Mouse (Mus musculus) limb, embryonic 13.5 days (tissue): ENCODE data around the gene Ltbp1. TPM values are rescaled to one million over a fixed set of nuclear protein-coding genes. Genes with fewer than 3 reads are reported as not detected.

Source experiments
- ATAC-seq: fragments of 200-750 bp; cut with Nextera tagmentation; 2 replicates; pipeline ENCODE4 v1.8.0; 2017; ENCODE audit warnings: low read depth, moderate number of reproducible peaks, moderate TSS enrichment; ENCODE audit not compliant: low FRiP score
- H3K27ac ChIP-seq: fragments of 300-500 bp; sonication (generic); 2 replicates; pipeline ENCODE4 v1.5.1; 2015; ENCODE audit warnings: inconsistent platforms, mild to moderate bottlenecking, moderate library complexity
- H3K27me3 ChIP-seq: fragments of 300-500 bp; sonication (generic); 2 replicates; pipeline ENCODE4 v1.6.1; 2015; ENCODE audit warnings: mild to moderate bottlenecking, inconsistent platforms
- H3K36me3 ChIP-seq: fragments of 300-500 bp; sonication (generic); 2 replicates; pipeline ENCODE4 v1.6.1; 2015; ENCODE audit warnings: inconsistent platforms, mild to moderate bottlenecking, moderate library complexity
- H3K4me1 ChIP-seq: fragments of 300-500 bp; sonication (generic); 2 replicates; pipeline ENCODE4 v1.6.1; 2015; ENCODE audit warnings: inconsistent platforms
- H3K4me2 ChIP-seq: fragments of 300-500 bp; sonication (generic); replicated peaks from 2 replicates; pipeline ENCODE4 v1.6.1; 2015; ENCODE audit warnings: inconsistent platforms, mild to moderate bottlenecking, moderate library complexity
- H3K4me3 ChIP-seq: fragments of 300-500 bp; sonication (generic); 2 replicates; pipeline ENCODE4 v1.5.1; 2015; ENCODE audit warnings: moderate library complexity, mild to moderate bottlenecking, inconsistent platforms
- H3K9ac ChIP-seq: fragments of 300-500 bp; sonication (generic); 2 replicates; pipeline ENCODE4 v1.6.1; 2015; ENCODE audit warnings: mild to moderate bottlenecking, inconsistent platforms
- H3K9me3 ChIP-seq: fragments of 300-500 bp; sonication (generic); 2 replicates; pipeline ENCODE4 v1.6.1; 2016; ENCODE audit warnings: inconsistent platforms
- WGBS: fragments of 180-500 bp; shearing (Covaris S2); methylation state at CpG from one replicate; pipeline ENCODE4 v1.1.7; 2015; 5-methylcytosine and 5-hydroxymethylcytosine counted together
- polyA plus RNA-seq: library from polyadenylated mRNA; unstranded; fragments of >200 nt; fragmentation: Nextera tagmentation; extraction: Ambion mirVana; gene quantifications from 2 replicates; pipeline ENCODE4 v1.2.1, GENCODE M21; 2015

Gene Ltbp1
- polyA plus RNA-seq, 1 experiment from 2014 or later, result 61.3 TPM

DNA sequence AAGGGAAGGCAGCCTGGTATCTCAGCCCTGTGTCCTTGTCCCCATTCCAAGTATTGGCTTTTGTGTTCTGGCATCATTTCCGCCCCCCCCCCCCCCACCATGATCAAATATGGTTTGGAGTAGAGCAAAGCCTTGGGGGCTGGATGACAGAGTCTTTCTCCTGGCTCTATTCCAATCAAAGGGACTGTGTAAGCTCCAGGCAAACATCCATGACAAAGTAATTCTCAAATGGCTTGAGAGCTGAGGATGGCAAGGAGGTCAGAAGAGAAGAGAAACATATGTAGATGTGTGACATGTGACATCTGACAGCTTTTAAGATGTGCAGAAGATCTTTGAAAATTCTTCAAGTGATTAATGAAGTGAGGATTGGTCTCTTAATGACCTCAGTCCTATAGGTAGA is 22.5 kb upstream of the Ltbp1 start:
- peaks cover 4% of the 10 kb centered on the region; the same call in 1 of the 2 replicates for H3K4me1 ChIP-seq
- H3K4me3 ChIP-seq, result no peak overlapping the region
- H3K27ac ChIP-seq, result no peak overlapping the region
- 63% methylated on average over 1 of the region's 1 CpGs for WGBS
- no peaks in the 10 kb centered on the region for H3K36me3 ChIP-seq
- no peak overlapping the region for H3K4me2 ChIP-seq
- H3K9ac ChIP-seq, result no peak overlapping the region
- 0 out of 2 replicates have a peak, but pooled peaks cover 7% of the 10 kb centered on the region for H3K9me3 ChIP-seq
- no peaks in the 10 kb centered on the region for H3K27me3 ChIP-seq
- no peak for ATAC-seq

DNA sequence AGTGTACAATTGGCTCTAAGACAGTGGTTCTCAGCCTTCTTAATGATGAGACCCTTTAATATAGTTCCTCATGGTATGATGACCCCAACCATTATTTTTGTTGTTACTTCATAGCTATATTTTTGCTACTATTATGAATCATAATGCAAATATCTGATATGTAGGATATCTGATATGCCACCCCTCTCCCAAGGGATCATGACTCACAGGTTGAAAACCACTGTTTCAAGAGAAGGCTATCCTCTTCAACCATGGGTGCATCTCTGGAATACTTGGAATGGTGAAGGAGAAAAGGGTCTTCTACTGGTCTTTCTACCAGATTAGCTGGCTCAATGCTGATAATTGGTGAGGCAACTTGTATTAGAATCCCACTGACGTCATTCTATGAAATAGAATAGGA is 21.3 kb upstream of the Ltbp1 start:
- no peak for ATAC-seq
- no peak overlapping the region for H3K4me2 ChIP-seq
- 84% methylated on average over 1 of the region's 1 CpGs for WGBS
- no peak overlapping the region for H3K9ac ChIP-seq
- H3K4me3 ChIP-seq, result no peak overlapping the region
- H3K9me3 ChIP-seq, result 0 out of 2 replicates have a peak, but pooled peaks cover 7% of the 10 kb centered on the region
- H3K36me3 ChIP-seq, result no peaks in the 10 kb centered on the region
- no peaks in the 10 kb centered on the region for H3K27me3 ChIP-seq
- no peak overlapping the region for H3K27ac ChIP-seq
- H3K4me1 ChIP-seq, result peaks cover 4% of the 10 kb centered on the region; the same call in 1 of the 2 replicates

DNA sequence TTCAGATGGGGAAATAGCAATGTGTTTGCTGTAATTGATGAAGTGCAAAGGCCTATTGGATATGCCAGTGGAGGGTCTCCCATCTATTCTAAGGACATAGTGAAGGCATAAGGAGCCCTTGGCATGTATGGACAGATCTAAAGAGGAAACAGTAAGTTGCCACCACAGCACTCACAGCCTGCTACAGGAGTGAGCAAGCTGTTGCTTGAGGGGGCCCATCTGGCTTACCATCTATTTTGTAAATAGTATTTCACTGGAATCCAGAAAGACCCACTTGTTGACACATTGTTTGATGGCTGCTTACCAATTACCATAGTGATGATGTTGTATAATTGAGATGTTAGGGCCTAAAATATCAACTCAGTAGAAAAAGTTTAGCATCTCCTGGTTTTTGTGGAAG is 20.7 kb upstream of the Ltbp1 start:
- no peak for ATAC-seq
- Histone ChIP-seq H3K4me2 (no peak overlapping the region), H3K4me3 (no peak overlapping the region), H3K36me3 (no peaks in the 10 kb centered on the region), H3K27ac (no peak overlapping the region), H3K27me3 (no peaks in the 10 kb centered on the region), H3K4me1 (peaks cover 4% of the 10 kb centered on the region; the same call in 1 of the 2 replicates), H3K9me3 (peaks cover 10% of the 10 kb centered on the region; the same call in 1 of the 2 replicates), H3K9ac (no peak overlapping the region)

DNA sequence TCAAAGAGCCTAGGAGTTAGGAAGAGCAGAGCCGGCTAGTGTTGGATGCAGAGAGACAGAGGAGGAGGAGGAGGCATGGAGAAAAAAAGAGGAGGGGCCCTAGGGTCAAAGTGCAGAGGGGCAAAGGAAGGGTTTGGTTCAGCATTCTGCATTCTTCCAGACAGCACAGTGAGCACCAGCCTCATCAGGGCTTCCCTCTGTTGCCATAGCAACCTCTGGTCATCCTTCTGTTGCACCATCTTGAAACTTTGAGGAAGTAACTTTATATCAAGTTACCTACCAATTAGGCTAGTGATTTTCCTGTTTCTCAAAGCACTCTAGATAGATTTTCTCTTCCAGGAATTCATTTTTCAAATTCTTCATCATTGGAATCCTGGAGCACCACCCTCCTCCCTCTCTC is 18.3 kb upstream of the Ltbp1 start:
- H3K9ac ChIP-seq, result no peak overlapping the region
- H3K4me2 ChIP-seq, result no peak overlapping the region
- H3K4me1 ChIP-seq, result peaks cover 22% of the 10 kb centered on the region
- H3K36me3 ChIP-seq, result no peaks in the 10 kb centered on the region
- H3K27ac ChIP-seq, result no peak overlapping the region
- no peak overlapping the region for H3K4me3 ChIP-seq
- ATAC-seq, result no peak
- peaks cover 9% of the 10 kb centered on the region for H3K9me3 ChIP-seq
- 83% methylated on average over 1 of the region's 1 CpGs for WGBS
- H3K27me3 ChIP-seq, result no peaks in the 10 kb centered on the region

GRCm38 (mm10) chr17:74989691-74990090 is 15.7 kb upstream of the Ltbp1 start:
- no peaks in the 10 kb centered on the region for H3K27me3 ChIP-seq
- no peak overlapping the region for H3K9ac ChIP-seq
- WGBS, result 92% methylated on average over 4 of the region's 4 CpGs

GRCm38 (mm10) chr17:74990561-74990960 is 14.8 kb upstream of the Ltbp1 start:
- no peak overlapping the region for H3K4me3 ChIP-seq
- no peak overlapping the region for H3K9ac ChIP-seq
- H3K36me3 ChIP-seq, result no peaks in the 10 kb centered on the region
- no peaks in the 10 kb centered on the region for H3K27me3 ChIP-seq
- peak overlapping the region; percentile 72 for H3K27ac ChIP-seq
- peaks cover 8% of the 10 kb centered on the region for H3K9me3 ChIP-seq
- no peak for ATAC-seq
- no peak overlapping the region for H3K4me2 ChIP-seq
- whole genome bisulfite sequencing, result 65% methylated on average over 3 of the region's 3 CpGs
- peaks cover 53% of the 10 kb centered on the region for H3K4me1 ChIP-seq

More at GRCm38 (mm10) chr17:74989691-74990090, 15.7 kb upstream of the Ltbp1 start:
- no peak for ATAC-seq
- no peak overlapping the region for H3K4me3 ChIP-seq
- peaks cover 45% of the 10 kb centered on the region for H3K4me1 ChIP-seq
- H3K36me3 ChIP-seq, result no peaks in the 10 kb centered on the region
- H3K27ac ChIP-seq, result no peak overlapping the region
- no peak overlapping the region for H3K4me2 ChIP-seq
- H3K9me3 ChIP-seq, result peaks cover 9% of the 10 kb centered on the region

DNA sequence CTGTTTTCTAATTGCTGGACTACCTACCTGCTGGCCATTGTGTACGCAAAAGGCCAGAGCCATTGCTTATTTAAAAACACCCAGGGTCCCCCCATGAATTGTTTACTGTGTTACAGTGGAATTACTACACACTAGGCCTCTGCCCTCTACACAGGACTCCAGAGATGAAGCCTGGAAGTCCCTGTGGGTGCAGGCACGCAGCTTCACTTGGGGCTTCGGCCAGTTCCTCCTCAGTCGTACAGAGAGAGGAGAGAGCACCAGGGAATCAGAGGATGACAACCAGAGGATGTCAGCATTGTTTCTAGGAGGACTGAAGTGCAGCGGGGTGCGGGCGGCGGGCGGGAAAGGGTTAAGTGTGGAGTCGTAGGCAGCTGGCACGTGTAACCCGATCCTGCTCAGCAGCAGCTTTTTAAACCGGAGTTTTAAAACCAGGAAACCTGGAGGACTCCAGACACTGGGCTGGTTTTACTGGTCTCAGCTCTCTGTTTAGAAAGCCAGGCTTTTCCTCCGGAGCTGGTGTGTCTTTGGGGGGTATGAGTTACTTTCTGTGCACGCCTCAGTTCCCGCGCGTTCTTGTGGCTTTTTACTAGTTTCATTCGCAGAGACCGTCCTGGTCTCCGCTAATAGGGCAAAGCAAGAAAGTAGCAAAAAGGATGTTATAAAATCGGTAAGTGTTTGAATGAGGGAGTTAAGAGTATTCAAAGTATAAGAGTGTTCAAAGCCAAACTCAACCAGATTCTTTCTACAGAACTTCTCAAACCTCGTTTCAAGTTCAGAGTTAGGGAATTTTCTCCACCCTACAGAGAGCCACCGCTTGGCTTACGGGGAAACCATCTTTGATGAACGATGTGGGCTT is 11.4 kb upstream of the Ltbp1 start:
- peaks cover 51% of the 10 kb centered on the region for H3K4me1 ChIP-seq
- no peaks in the 10 kb centered on the region for H3K36me3 ChIP-seq
- H3K27me3 ChIP-seq, result no peaks in the 10 kb centered on the region
- ATAC-seq, result peak; percentile 88
- 1% methylated on average over 26 of the region's 26 CpGs for WGBS
- H3K4me2 ChIP-seq, result peak overlapping the region; percentile 62
- H3K4me3 ChIP-seq, result peak overlapping the region; percentile 32
- H3K27ac ChIP-seq, result peak overlapping the region; percentile 97
- peaks cover 6% of the 10 kb centered on the region for H3K9me3 ChIP-seq
- H3K9ac ChIP-seq, result peak overlapping the region; percentile 48

DNA sequence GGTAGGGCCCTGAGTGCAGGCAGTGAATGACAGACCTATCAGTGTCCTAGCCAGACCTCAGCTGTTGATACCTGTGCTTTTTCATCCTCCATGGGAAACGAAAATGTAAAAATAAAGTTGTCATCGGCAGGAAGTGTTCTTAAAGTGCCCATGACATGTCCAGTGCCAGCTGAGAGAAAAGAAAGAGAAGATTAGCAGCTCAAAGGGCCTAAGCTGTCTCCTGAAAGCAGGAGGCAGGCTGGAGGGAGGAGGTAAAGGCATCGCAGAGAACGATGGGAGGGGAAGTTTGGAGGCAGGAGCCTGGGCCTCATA is 10.8 kb upstream of the Ltbp1 start:
- no peak for ATAC-seq
- Histone ChIP-seq H3K9ac (peak overlapping the region; percentile 48), H3K4me3 (peak overlapping the region; percentile 32), H3K9me3 (peaks cover 5% of the 10 kb centered on the region), H3K4me1 (peaks cover 51% of the 10 kb centered on the region), H3K27ac (peak overlapping the region; percentile 97), H3K36me3 (no peaks in the 10 kb centered on the region), H3K4me2 (peak overlapping the region; percentile 62), H3K27me3 (no peaks in the 10 kb centered on the region)
- under 1% methylated on average over 4 of the region's 4 CpGs for WGBS

DNA sequence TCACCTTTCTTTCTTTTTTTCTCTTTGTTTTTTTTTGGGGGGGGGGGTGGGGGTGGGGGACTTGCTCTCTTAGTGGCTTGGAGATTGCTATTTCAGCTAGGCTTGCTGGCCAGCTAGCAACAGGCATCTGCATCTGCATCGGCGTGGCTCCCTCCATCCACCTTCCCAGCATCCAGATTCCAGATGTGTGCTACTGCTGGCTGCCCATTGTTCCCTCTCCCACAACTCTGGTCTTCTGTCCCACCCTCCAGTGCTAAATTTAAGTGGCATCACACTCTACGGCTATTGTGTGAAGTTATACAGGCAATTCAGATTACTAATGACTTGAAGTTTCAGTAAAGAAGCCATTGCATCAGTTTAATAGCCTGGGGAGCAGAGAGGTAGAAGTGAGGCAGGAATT is 10.1 kb upstream of the Ltbp1 start:
- Histone ChIP-seq H3K4me2 (peak overlapping the region; percentile 62), H3K4me1 (peaks cover 53% of the 10 kb centered on the region), H3K36me3 (no peaks in the 10 kb centered on the region), H3K9ac (no peak overlapping the region), H3K4me3 (no peak overlapping the region), H3K27me3 (no peaks in the 10 kb centered on the region), H3K27ac (peak overlapping the region; percentile 97), H3K9me3 (no peaks in the 10 kb centered on the region)
- ATAC-seq, result no peak
- 9% methylated on average over 3 of the region's 3 CpGs for WGBS

- H3K4me2 ChIP-seq, result no peak overlapping the region
- no peaks in the 10 kb centered on the region for H3K36me3 ChIP-seq
- 77% methylated on average over 2 of the region's 2 CpGs for WGBS
- H3K4me1 ChIP-seq, result peaks cover 35% of the 10 kb centered on the region
- no peak overlapping the region for H3K9ac ChIP-seq
- no peak for ATAC-seq
- no peaks in the 10 kb centered on the region for H3K9me3 ChIP-seq
- H3K27ac ChIP-seq, result no peak overlapping the region
- H3K27me3 ChIP-seq, result no peaks in the 10 kb centered on the region
- no peak overlapping the region for H3K4me3 ChIP-seq
These were observed 5.3 kb upstream of the Ltbp1 start for GRCm38 (mm10) chr17:75000066-75000465.

DNA sequence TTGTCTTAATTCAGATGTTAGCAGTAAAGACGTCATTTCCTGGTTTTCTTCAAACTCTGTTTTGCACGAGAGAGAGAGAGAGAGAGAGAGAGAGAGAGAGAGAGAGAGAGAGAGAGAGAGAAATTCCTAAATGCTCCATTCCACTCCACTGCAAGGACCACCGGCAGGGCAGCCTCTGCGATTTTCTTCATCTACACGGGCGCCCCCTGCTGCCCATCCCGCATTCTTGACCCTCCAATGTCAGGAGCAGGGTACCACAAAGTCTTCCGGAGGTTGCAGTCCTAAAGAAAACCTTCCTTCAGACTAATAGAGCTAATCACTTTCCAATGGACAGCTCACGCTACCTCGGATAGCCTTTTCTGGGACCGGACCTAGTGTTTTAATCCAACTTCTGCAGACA is 548 bp upstream of the Ltbp1 start:
- H3K9ac ChIP-seq, result peak overlapping the region; percentile 98
- peaks cover 16% of the 10 kb centered on the region; the same call in 1 of the 2 replicates for H3K36me3 ChIP-seq
- H3K4me2 ChIP-seq, result peak overlapping the region; percentile 80
- no peaks in the 10 kb centered on the region for H3K9me3 ChIP-seq
- H3K4me3 ChIP-seq, result peak overlapping the region; percentile 97
- peak; percentile 79 for ATAC-seq
- no peaks in the 10 kb centered on the region for H3K27me3 ChIP-seq
- H3K4me1 ChIP-seq, result peaks cover 55% of the 10 kb centered on the region
- peak overlapping the region; percentile 99 for H3K27ac ChIP-seq
- WGBS, result under 1% methylated on average over 11 of the region's 11 CpGs

DNA sequence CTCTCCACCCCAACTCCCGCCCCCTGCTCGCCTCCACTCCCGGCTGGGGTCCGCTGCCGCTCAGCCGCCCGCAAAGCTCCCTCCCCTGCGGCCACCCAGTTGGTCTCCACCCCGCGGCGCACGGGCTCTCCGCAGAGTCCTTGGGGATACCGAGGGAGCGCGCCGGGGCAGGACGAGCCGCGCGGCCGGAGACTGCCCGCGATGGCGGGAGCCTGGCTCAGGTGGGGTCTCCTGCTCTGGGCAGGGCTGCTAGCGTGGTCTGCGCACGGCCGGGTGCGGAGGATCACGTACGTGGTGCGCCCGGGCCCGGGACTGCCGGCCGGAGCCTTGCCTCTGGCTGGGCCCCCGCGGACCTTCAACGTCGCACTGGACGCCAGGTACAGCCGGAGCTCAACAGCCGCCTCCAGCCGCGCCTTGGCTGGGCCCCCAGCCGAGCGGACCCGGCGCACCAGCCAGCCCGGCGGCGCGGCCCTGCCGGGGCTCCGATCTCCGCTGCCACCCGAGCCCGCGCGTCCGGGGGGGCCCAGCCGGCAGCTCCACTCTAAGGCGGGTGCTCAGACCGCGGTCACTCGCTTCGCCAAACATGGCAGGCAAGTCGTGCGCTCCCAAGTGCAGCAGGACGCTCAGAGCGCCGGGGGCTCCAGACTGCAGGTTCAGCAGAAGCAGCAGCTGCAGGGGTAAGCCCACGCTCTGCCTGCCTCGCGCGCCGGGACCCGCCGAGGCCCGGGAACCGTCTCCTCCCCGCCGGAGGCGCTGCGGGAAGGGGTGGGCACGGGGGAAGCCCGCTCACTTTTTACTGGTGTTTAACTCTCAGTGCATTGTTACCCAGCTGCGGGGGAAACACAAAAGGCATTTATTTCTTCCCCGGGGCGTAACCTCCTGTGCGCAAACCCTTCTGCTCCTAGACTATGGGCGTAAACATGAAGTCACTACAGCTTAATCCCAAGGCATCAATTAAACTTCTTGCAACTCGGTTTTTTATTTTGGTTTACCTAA is 615 bp downstream of the Ltbp1 start:
- H3K9me3 ChIP-seq, result no peaks in the 10 kb centered on the region
- WGBS, result under 1% methylated on average over 84 of the region's 94 CpGs
- H3K27ac ChIP-seq, result peak overlapping the region; percentile 99
- H3K4me2 ChIP-seq, result peak overlapping the region; percentile 80
- peak overlapping the region; percentile 98 for H3K9ac ChIP-seq
- peaks cover 55% of the 10 kb centered on the region for H3K4me1 ChIP-seq
- H3K4me3 ChIP-seq, result peak overlapping the region; percentile 97
- H3K27me3 ChIP-seq, result no peaks in the 10 kb centered on the region
- peak; percentile 56 for ATAC-seq
- H3K36me3 ChIP-seq, result peaks cover 21% of the 10 kb centered on the region
